1 mouse cellular context compared by ENCODE assay signal in the genomic region with DNA sequence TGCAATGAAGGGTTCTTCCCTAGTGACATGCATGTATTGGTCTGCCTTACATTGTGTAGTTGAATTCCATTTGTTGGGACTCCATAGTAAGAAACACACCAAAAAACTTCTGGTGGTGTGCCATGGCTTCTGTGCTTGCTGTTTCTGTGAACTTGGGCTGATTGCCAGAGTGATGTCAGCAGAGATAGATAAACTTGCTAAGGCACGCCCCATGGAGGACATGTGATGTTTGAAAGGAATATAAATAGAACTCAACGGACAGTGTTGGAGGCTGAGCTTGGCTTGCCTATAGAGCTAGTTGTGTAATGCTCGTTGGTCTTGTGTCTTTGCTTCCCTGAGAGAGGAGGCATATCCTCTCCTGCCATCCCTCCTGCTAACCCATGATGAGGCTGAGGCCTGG.
TF ChIP-seq lines count a peak whose summit lies in the region.

No protein-coding gene starts in this region.

TF ChIP-seq in MEL, 35 proteins besides CTCF, POLR2A, EP300 and RAD21:
- no peak for TF ChIP-seq ZMIZ1 (IDR thresholded peaks at IDR 0.05; ENCODE audit: low read depth, low read length)
- TF ChIP-seq GATA1 (IDR thresholded peaks at IDR 0.05; ENCODE audit: low read depth, low read length) = peak; percentile 40; the same call in 1 of the 2 replicates
- peak; percentile 44; the same call in 1 of the 2 replicates for TF ChIP-seq ETS1 (IDR thresholded peaks at IDR 0.05; ENCODE audit: low read depth, low read length)
- TF ChIP-seq USF1 (IDR thresholded peaks at IDR 0.05; ENCODE audit: low read depth, low read length) = peak; percentile 66; the same call in 1 of the 2 replicates
